Mouse (Mus musculus) olfactory bulb, adult 2 months (tissue): ENCODE data around the gene Efcab11.

Source experiments
- CTCF ChIP-seq: fragments of 200-500 bp; IDR thresholded peaks from 2 replicates; pipeline ENCODE4 v1.5.1; 2012; ENCODE audit warnings: low read depth, mild to moderate bottlenecking, low read length, moderate library complexity; ENCODE audit not compliant: insufficient read depth
- POLR2A ChIP-seq: fragments of 200-500 bp; IDR thresholded peaks from 2 replicates; pipeline ENCODE4 v1.6.1; 2012; ENCODE audit warnings: mild to moderate bottlenecking, low read depth, low read length, moderate library complexity; ENCODE audit not compliant: insufficient read depth

DNA sequence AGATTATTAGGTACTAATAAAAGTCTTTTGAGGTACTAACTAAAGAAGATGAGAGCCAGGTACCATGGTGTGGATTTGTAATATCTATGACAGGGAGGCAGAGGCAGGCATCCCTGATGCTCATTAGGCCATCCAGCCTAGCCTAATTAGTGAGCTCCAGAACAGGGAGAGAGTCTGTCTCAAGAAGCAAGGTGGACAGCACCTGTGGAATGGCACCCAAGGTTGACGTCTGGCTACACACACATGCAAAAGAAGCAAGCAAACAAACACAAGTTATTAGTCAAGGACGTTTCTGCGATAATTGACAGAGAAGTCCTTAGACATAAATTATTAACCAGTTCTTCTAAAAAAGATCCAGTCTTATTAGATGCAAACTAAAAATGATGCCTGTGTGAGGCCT, 114.6 kb downstream of the Efcab11 start:
- TF ChIP-seq POLR2A (no peak), CTCF (no peak)
